Mouse (Mus musculus) ES-Bruce4 (cell line): Measurements from ENCODE around the gene Ctrb1. TPM values are rescaled to one million over a fixed set of nuclear protein-coding genes. Genes with fewer than 3 reads are reported as not detected.
"Not testable (repeated sequence)": the region's sequence is repeated elsewhere in the genome, so short reads cannot be mapped to it uniquely, and the experiment has no call there.

Source experiments
- H3K27ac ChIP-seq: 2 replicates; pipeline ENCODE4 v1.5.1; 2012; ENCODE audit warnings: low read length, inconsistent platforms; ENCODE audit not compliant: insufficient read depth
- H3K27me3 ChIP-seq: 2 replicates; pipeline ENCODE4 v1.6.1; 2012; ENCODE audit warnings: mild to moderate bottlenecking, low read length, inconsistent platforms; ENCODE audit not compliant: control insufficient read depth, poor library complexity, insufficient read depth, severe bottlenecking
- H3K36me3 ChIP-seq: 2 replicates; pipeline ENCODE4 v1.6.1; 2012; ENCODE audit warnings: inconsistent platforms, mild to moderate bottlenecking, low read length, moderate library complexity; ENCODE audit not compliant: control insufficient read depth, poor library complexity, insufficient read depth, severe bottlenecking
- H3K4me1 ChIP-seq: one replicate; pipeline ENCODE4 v1.8.1; 2011; ENCODE audit warnings: low read length; ENCODE audit not compliant: control insufficient read depth, insufficient read depth
- H3K4me3 ChIP-seq: 2 replicates; pipeline ENCODE4 v1.5.1; 2011; ENCODE audit warnings: low read depth, mild to moderate bottlenecking, low read length
- H3K9ac ChIP-seq: 2 replicates; pipeline ENCODE4 v1.6.1; 2012; ENCODE audit warnings: low read depth, mild to moderate bottlenecking, inconsistent platforms; ENCODE audit not compliant: poor library complexity, severe bottlenecking
- H3K9me3 ChIP-seq: replicated peaks from 2 replicates; pipeline ENCODE4 v1.6.1; 2012; ENCODE audit warnings: mild to moderate bottlenecking, low read length, inconsistent platforms; ENCODE audit not compliant: control insufficient read depth, poor library complexity, insufficient read depth, severe bottlenecking
- CTCF ChIP-seq: IDR thresholded peaks from one replicate; pipeline ENCODE4 v1.8.1; 2011; ENCODE audit warnings: low read depth, low read length
- EP300 ChIP-seq: IDR thresholded peaks from 2 replicates; pipeline ENCODE4 v1.6.1; 2011; ENCODE audit warnings: low read depth, low read length; ENCODE audit not compliant: insufficient read depth
- POLR2A ChIP-seq: IDR thresholded peaks from one replicate; pipeline ENCODE4 v1.8.1; 2011; ENCODE audit warnings: low read length; ENCODE audit not compliant: insufficient read depth
- polyA plus RNA-seq: library from polyadenylated mRNA; stranded (reverse); fragments of >200 nt; gene quantifications from 2 replicates; pipeline ENCODE4 v1.2.4, GENCODE M21; 2011; ENCODE audit warnings: low read depth; ENCODE audit not compliant: missing spikeins, insufficient read depth, insufficient read length

Ctrb1 gene
- polyA plus RNA-seq, 1 experiment = not detected

DNA sequence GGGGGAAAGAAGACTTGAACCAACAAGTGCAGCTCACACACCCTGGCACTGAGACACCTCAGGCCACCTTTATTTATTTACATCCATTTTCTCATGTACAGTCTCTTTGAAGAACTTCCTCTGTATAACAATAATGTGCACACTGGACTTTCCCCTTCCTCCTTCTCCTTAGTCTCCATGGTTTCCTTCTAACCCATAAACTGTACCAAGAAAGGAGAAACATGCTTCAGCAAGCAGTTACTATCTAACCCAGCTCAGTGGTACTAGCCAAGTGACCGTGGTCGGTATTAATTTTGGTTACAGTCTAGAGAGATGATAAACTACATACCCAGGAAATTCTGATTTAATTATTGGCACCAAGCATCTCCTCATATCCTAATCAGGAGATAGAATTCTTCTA lies 37.3 kb downstream of the Ctrb1 start:
- Histone ChIP-seq H3K4me3 (no peak overlapping the region), H3K9me3 (no peaks in the 10 kb centered on the region), H3K9ac (no peak overlapping the region), H3K27me3 (no peaks in the 10 kb centered on the region), H3K27ac (no peak overlapping the region), H3K36me3 (0 out of 2 replicates have a peak, but pooled peaks cover 2% of the 10 kb centered on the region), H3K4me1 (peaks cover 9% of the 10 kb centered on the region)
- TF ChIP-seq POLR2A = no peak
- TF ChIP-seq CTCF = no peak
- TF ChIP-seq EP300 = no peak

DNA sequence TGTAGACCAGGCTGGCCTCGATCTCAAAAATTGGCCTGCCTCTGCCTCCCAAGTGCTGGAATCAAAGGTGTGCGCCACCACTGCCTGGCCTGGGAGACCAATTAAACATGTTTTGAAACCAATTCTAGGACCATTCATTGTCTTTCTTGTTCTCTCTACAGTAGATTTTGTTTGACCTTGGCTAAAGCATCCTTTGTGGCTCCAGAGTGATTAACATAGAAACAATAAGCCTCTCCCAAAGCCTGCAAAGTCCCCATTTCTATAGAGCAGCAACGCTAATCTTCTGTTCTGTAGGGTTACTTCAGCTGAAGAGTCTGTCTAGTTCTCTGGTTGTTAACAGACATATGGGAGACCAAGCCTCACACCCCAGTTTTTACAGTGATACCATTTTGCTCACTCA lies 40.2 kb downstream of the Ctrb1 start:
- no peak overlapping the region for H3K4me3 ChIP-seq
- no peaks in the 10 kb centered on the region; the same call in 1 of the 2 replicates for H3K36me3 ChIP-seq
- H3K27ac ChIP-seq = peak overlapping the region; percentile 98
- no peaks in the 10 kb centered on the region for H3K9me3 ChIP-seq
- no peaks in the 10 kb centered on the region for H3K27me3 ChIP-seq
- peak overlapping the region; percentile 60 for H3K9ac ChIP-seq
- peaks cover 6% of the 10 kb centered on the region for H3K4me1 ChIP-seq
- TF ChIP-seq CTCF = no peak
- peak; percentile 86 for TF ChIP-seq EP300

DNA sequence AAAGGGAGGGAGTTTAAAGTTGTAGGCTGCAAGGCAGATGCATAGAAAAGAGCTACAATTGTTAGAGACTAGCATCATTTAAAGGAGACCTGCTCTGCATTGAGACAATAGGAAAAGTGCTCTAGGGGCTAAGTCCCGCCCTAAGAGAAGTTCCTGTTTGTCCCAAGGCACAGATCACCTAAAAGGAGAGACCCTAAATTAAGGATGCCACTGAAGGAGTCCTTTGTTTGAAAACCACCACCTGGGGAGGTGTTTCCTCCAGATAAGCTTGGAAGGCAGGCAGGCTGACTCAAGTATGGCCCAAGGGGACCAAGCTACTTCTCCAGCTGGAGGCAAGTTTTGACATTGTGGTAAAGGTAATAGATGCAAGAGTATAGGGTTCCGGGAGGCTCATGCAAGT lies 42.0 kb downstream of the Ctrb1 start:
- H3K27ac ChIP-seq = peak overlapping the region; percentile 99
- H3K4me1 ChIP-seq = peaks cover 8% of the 10 kb centered on the region
- TF ChIP-seq CTCF (no peak), EP300 (peak; percentile 98)
- H3K9me3 ChIP-seq = no peaks in the 10 kb centered on the region
- H3K4me3 ChIP-seq = no peak overlapping the region
- no peaks in the 10 kb centered on the region; the same call in 1 of the 2 replicates for H3K36me3 ChIP-seq
- H3K27me3 ChIP-seq = no peaks in the 10 kb centered on the region
- no peak overlapping the region for H3K9ac ChIP-seq

DNA sequence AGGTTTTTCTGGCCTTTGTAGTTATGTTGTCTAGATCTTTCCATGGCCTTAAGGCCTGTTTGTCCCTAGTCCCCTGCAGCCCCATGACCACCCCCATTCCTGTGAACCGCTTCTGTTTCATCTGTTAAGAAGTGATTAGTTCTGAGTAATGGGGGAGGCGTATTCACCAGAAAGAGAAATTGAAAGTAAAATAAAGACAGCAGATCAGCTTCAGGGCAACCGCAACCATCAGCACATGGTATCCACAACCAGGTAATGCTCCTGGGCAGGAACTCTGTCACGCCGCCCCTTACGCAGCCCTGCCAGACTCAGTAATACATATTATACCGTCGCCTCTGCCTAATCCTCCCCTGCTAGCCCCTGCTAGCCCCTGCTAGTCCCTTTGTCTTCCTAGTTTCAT lies 45.1 kb downstream of the Ctrb1 start:
- Histone ChIP-seq H3K36me3 (no peaks in the 10 kb centered on the region; the same call in 1 of the 2 replicates), H3K9ac (peak overlapping the region; percentile 34), H3K4me1 (peaks cover 6% of the 10 kb centered on the region), H3K27me3 (no peaks in the 10 kb centered on the region), H3K27ac (peak overlapping the region; percentile 47; the same call in 1 of the 2 replicates), H3K9me3 (no peaks in the 10 kb centered on the region), H3K4me3 (no peak overlapping the region)
- TF ChIP-seq CTCF (no peak), EP300 (no peak), POLR2A (no peak)

DNA sequence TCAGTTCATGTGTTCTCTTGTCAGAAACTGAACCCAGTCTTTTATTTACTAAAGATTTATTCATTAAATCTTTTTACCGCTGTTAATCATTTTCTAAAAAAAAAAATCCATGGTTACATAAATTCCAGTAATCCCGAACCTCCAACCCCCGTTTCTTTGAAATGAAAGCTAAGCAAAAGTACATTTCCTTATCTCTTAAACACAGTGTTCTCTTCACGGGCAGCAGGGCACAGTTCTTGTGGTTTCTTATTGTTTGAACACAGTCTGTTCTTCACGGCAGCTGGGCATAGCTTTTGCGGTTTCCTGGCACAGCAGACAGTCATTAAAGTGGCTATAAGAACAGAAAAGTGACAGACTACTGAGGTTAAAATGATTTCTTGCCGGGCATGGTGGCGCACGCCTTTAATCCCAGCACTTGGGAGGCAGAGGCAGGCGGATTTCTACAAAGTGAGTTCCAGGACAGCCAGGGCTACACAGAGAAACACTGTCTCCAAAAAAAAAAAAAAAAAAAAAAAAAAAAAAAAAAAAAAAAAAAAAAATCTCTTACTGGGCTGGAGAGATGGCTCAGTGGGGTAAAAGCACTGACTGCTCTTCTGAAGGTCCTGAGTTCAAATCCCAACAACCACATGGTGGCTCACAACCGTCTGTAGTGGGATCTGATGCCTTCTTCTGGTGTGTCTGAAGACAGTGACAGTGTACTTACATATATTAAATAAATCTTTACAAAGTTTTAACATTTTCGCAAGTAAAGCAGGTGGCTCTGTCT lies 46.3 kb downstream of the Ctrb1 start:
- not testable (repeated sequence) for H3K36me3 ChIP-seq, H3K9me3 ChIP-seq, H3K4me1 ChIP-seq, H3K27me3 ChIP-seq
- Histone ChIP-seq H3K9ac (peak overlapping the region; percentile 99), H3K27ac (peak overlapping the region; percentile 76), H3K4me3 (peak overlapping the region; percentile 86)

DNA sequence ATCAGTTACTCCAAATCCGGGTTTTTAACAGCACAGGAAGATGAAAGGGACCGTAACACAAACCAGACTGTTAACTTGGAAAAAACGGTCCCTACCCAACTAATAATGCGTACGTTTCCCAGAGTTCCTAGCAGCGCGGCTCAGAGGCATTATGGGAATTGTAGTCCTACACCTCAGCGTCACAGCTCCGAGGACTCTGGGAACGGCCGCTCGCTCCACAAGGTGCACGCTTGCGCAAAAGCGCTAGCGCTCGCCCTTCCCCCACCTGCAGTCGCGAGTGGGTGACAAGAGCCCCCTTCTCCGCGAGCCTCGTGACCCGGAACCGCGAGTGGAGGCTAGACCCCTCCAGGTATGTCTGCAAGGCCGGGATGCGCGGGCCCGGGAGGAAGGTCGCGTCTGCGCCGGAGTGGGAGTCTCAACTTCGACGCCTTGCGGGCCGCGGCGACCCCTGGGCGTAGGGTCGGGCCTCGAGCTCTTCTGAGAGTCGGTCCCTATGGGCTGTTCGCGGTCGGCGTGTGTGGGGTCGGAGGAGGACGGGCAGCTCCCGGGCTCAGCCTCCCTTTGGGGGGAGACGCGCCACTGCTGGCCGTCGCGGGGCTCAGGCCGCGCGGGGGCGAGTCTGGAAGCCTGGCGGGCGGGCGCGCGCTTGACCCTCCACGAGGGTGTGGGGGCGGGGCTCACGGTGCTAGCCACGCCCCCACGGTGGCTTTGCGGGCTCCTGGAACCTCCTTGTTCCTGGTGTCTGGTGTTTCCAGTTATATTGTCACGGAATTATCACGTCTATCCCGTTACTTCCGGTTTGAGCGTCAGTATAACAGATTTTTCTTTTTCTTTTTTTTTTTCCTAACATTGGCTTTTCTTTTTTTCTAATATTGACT lies 47.3 kb downstream of the Ctrb1 start, which contains the start of gene Zfp1:
TSS of gene Zfp1 (plus strand) at position 138 of the 878 bp plus-strand sequence.
- peaks cover 1% of the 10 kb centered on the region for H3K4me1 ChIP-seq
- no peaks in the 10 kb centered on the region for H3K9me3 ChIP-seq
- H3K27ac ChIP-seq = peak within 1 kb of the TSS; percentile 85
- TF ChIP-seq EP300 (peak; percentile 51; the same call in 1 of the 2 replicates), POLR2A (no peak), CTCF (no peak)
- peak within 1 kb of the TSS; percentile 99 for H3K9ac ChIP-seq
- H3K36me3 ChIP-seq = no peaks in the 10 kb centered on the region; the same call in 1 of the 2 replicates
- no peaks in the 10 kb centered on the region for H3K27me3 ChIP-seq
- peak within 1 kb of the TSS; percentile 86 for H3K4me3 ChIP-seq
